Mouse (Mus musculus) MEL (cell line): ENCODE measurements around the gene Psrc1. TPM values are rescaled to one million over a fixed set of nuclear protein-coding genes. Genes with fewer than 3 reads are reported as not detected.

Experiments
- DNase-seq: peaks from one replicate; pipeline ENCODE4 v3.0.0; 2011; ENCODE audit warnings: low read depth, low spot score
- H3K27ac ChIP-seq: 2 replicates; pipeline ENCODE4 v1.5.1; 2012; ENCODE audit warnings: low read depth, mild to moderate bottlenecking, control low read depth, low read length, moderate library complexity; ENCODE audit not compliant: control insufficient read depth
- H3K27me3 ChIP-seq, 2 experiments: fragments of 150-350 bp in 1 of 2; sonication (generic) in 1 of 2; 2 replicates each; pipeline ENCODE4 v1.6.1; 2012; ENCODE audit warnings: low read length in 2 of 2, mild to moderate bottlenecking in 2 of 2, improper control_type of control experiment in 1 of 2, moderate library complexity in 1 of 2; ENCODE audit not compliant: insufficient read depth in 2 of 2, control insufficient read depth in 1 of 2
- H3K36me3 ChIP-seq, 2 experiments: 2 replicates each; pipeline ENCODE4 v1.6.1; 2012 to 2014; ENCODE audit warnings: low read length in 2 of 2, improper control_type of control experiment in 1 of 2, inconsistent platforms in 1 of 2, mild to moderate bottlenecking in 1 of 2; ENCODE audit not compliant: insufficient read depth in 2 of 2, control insufficient read depth in 1 of 2
- H3K4me1 ChIP-seq, 2 experiments: fragments of 150-350 bp in 1 of 2; sonication (generic) in 1 of 2; 2 replicates each; pipeline ENCODE4 v1.6.1; 2012; ENCODE audit warnings: low read length in 2 of 2, improper control_type of control experiment in 1 of 2, mild to moderate bottlenecking in 1 of 2; ENCODE audit not compliant: insufficient read depth in 2 of 2, control insufficient read depth in 1 of 2
- H3K4me3 ChIP-seq, 2 experiments: fragments of 150-350 bp in 1 of 2; sonication (generic) in 1 of 2; 2 replicates each; pipeline ENCODE4 v1.5.1; 2012; ENCODE audit warnings: low read depth in 2 of 2, low read length in 2 of 2, mild to moderate bottlenecking in 2 of 2, moderate library complexity in 2 of 2, control low read depth in 1 of 2, improper control_type of control experiment in 1 of 2; ENCODE audit not compliant: control insufficient read depth in 1 of 2, insufficient read depth in 1 of 2
- H3K79me2 ChIP-seq: 2 replicates; pipeline ENCODE4 v1.6.1; 2012; ENCODE audit warnings: mild to moderate bottlenecking, low read length, moderate library complexity; ENCODE audit not compliant: control insufficient read depth, poor library complexity, insufficient read depth
- H3K9ac ChIP-seq: 2 replicates; pipeline ENCODE4 v1.6.1; 2012; ENCODE audit warnings: low read depth, mild to moderate bottlenecking, control low read depth, low read length, moderate library complexity; ENCODE audit not compliant: control insufficient read depth, poor library complexity, severe bottlenecking
- H3K9me3 ChIP-seq: fragments of 150-350 bp; sonication (generic); replicated peaks from 2 replicates; pipeline ENCODE4 v1.6.1; 2012; ENCODE audit warnings: mild to moderate bottlenecking, low read length, improper control_type of control experiment, moderate library complexity; ENCODE audit not compliant: insufficient read depth
- BHLHE40 ChIP-seq: IDR thresholded peaks from 2 replicates; pipeline ENCODE4 v1.6.1; 2012; ENCODE audit warnings: low read depth, mild to moderate bottlenecking, inconsistent platforms, low read length, improper control_type of control experiment, borderline replicate concordance
- GABPA ChIP-seq: IDR thresholded peaks from 2 replicates; pipeline ENCODE4 v1.6.1; 2012; ENCODE audit warnings: low read depth, mild to moderate bottlenecking, inconsistent platforms, low read length, improper control_type of control experiment, moderate library complexity
- KAT2A ChIP-seq: conservative IDR thresholded peaks from 2 replicates; pipeline ENCODE4 v1.6.1; 2012; ENCODE audit warnings: low read depth, low read length, improper control_type of control experiment, inconsistent platforms
- MAFK ChIP-seq: IDR thresholded peaks from 2 replicates; pipeline ENCODE4 v1.6.1; 2011; ENCODE audit warnings: low read depth, mild to moderate bottlenecking, low read length, improper control_type of control experiment, borderline replicate concordance
- MXI1 ChIP-seq: IDR thresholded peaks from 2 replicates; pipeline ENCODE4 v1.6.1; 2011; ENCODE audit warnings: mild to moderate bottlenecking, low read depth, low read length, improper control_type of control experiment
- MYC ChIP-seq: IDR thresholded peaks from 2 replicates; pipeline ENCODE4 v1.6.1; 2011; ENCODE audit warnings: low read depth, mild to moderate bottlenecking, low read length, improper control_type of control experiment, moderate library complexity
- POLR2AphosphoS2 ChIP-seq: IDR thresholded peaks from 2 replicates; pipeline ENCODE4 v1.6.1; 2011; ENCODE audit warnings: low read length, improper control_type of control experiment
- POLR2AphosphoS5 ChIP-seq: IDR thresholded peaks from 2 replicates; pipeline ENCODE4 v1.6.1; 2012; ENCODE audit warnings: low read depth, borderline replicate concordance, mild to moderate bottlenecking, inconsistent platforms, low read length, moderate library complexity, mixed read lengths
- RAD21 ChIP-seq: IDR thresholded peaks from 2 replicates; pipeline ENCODE4 v1.6.1; 2011; ENCODE audit warnings: mild to moderate bottlenecking, low read depth, low read length, improper control_type of control experiment
- SIN3A ChIP-seq: IDR thresholded peaks from 2 replicates; pipeline ENCODE4 v1.6.1; 2012; ENCODE audit warnings: low read length, improper control_type of control experiment, inconsistent platforms
- SMC3 ChIP-seq: IDR thresholded peaks from 2 replicates; pipeline ENCODE4 v1.6.1; 2011; ENCODE audit warnings: low read depth, low read length, improper control_type of control experiment
- TCF12 ChIP-seq: IDR thresholded peaks from 2 replicates; pipeline ENCODE4 v1.6.1; 2014; ENCODE audit warnings: low read depth, mild to moderate bottlenecking, inconsistent platforms, low read length, improper control_type of control experiment, moderate library complexity
- ZC3H11A ChIP-seq: IDR thresholded peaks from 2 replicates; pipeline ENCODE4 v1.6.1; 2012; ENCODE audit warnings: low read depth, mild to moderate bottlenecking, inconsistent platforms, low read length, improper control_type of control experiment
- ZKSCAN1 ChIP-seq: IDR thresholded peaks from 2 replicates; pipeline ENCODE4 v1.6.1; 2012; ENCODE audit warnings: low read depth, mild to moderate bottlenecking, inconsistent platforms, low read length, improper control_type of control experiment, moderate library complexity
- ZMIZ1 ChIP-seq: IDR thresholded peaks from 2 replicates; pipeline ENCODE4 v1.6.1; 2012; ENCODE audit warnings: low read depth, mild to moderate bottlenecking, inconsistent platforms, low read length, improper control_type of control experiment, moderate library complexity
- ZNF384 ChIP-seq: IDR thresholded peaks from 2 replicates; pipeline ENCODE4 v1.6.1; 2012; ENCODE audit warnings: low read depth, mild to moderate bottlenecking, inconsistent platforms, low read length, improper control_type of control experiment
- polyA plus RNA-seq, 2 experiments: library from polyadenylated mRNA; stranded (reverse) in 1 of 2; unstranded in 1 of 2; fragments of >175 nt in 1 of 2; fragments of >200 nt in 1 of 2; gene quantifications; 2 replicates each; pipeline versions ENCODE4 v1.2.1 to v1.2.4; 2012; ENCODE audit warnings: low replicate concordance in 2 of 2, low read depth in 1 of 2; ENCODE audit not compliant: insufficient read length in 2 of 2, insufficient read depth in 1 of 2, missing spikeins in 1 of 2
- total RNA-seq: library from RNA; depleted of rRNA; stranded (reverse); fragments of 300-350 nt; gene quantifications from 2 replicates; pipeline ENCODE4 v1.2.3, GENCODE M21; 2012

Psrc1 gene
- total and polyA plus RNA-seq, 3 experiments: 14.6 to 37.3 TPM; not detected in 1

DNA sequence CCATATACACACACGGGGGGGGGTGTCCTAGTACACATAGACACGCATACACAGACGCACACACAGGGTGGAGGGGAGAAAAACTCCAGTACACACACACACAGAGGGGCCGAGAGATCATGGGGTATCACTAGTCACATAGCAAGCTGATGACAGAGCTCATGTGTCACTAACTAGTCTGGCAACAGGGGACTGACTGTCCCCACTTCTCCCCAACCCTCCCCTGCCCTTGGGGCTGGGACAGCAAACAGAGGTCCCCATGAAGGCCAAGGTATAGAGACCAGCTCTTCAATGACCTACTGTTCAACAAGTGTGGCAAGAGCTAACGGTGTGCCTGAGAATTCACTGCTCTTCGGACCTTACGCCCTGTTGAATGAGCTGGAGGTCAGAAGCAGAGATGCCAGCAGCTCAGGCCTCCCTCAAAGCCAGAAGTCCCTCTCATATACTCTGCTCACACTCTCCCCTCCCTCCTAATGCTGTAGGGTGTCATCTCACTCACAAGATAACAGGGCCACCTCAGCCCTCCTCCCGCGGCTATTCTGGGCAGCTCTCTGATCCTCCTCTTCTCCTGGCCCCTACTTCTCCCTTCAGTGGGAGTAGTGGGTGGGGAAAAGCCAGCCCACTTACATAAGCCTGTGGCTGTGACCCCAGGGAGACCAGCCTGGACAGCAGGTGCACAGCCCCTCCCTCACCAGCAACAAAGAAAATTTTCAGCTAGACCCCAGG lies 19.2 kb upstream of the Psrc1 start, which contains the start of gene Mybphl:
TSS of gene Mybphl (plus strand) at position 642 of the 726 bp plus-strand sequence.
- peaks cover 10 to 20% of the 10 kb centered on the region in 2 experiments for H3K4me1 ChIP-seq
- H3K36me3 ChIP-seq: peaks cover 0 to 10% of the 10 kb centered on the region in 2 experiments; a peak in 2 of 4 replicates
- H3K9ac ChIP-seq: no peak within 1 kb of the TSS
- H3K4me3 ChIP-seq: no peak within 1 kb of the TSS
- no peak within 1 kb of the TSS for H3K27ac ChIP-seq
- DNase-seq: peak; percentile 8
- H3K27me3 ChIP-seq: no peaks in the 10 kb centered on the region
- no peaks in the 10 kb centered on the region for H3K9me3 ChIP-seq
- no peak for TF ChIP-seq ZNF384
- TF ChIP-seq ZKSCAN1: no peak
- TF ChIP-seq SIN3A: no peak
- no peak for TF ChIP-seq POLR2AphosphoS2
- TF ChIP-seq TCF12: no peak
- TF ChIP-seq MYC: no peak
- TF ChIP-seq ZMIZ1: no peak
- no peak for TF ChIP-seq KAT2A
- no peak for TF ChIP-seq BHLHE40
- no peak for TF ChIP-seq SMC3
- no peak for TF ChIP-seq RAD21
- TF ChIP-seq POLR2AphosphoS5: no peak
- no peaks in the 10 kb centered on the region for H3K79me2 ChIP-seq

DNA sequence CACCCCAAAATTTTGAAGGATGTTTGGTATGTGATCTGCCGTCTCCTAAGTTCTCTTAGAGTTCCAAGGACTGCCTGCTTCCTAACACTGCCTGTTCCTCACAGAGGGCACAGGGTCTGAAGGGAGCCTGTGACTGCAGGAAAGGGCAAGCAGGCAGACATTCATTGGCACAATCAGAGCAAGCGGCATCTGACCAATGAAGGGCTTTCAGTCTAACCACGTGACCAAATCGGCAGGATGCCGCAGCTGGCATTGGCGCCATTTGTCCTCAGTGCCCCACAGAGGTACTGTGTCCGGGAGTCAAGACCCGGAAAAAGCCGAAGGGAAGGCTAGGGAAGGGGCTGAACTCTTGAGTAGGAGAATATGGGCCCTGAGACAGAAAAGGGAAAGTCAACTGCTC lies 16.5 kb upstream of the Psrc1 start:
- H3K4me3 ChIP-seq: no peak overlapping the region
- H3K36me3 ChIP-seq: peaks cover 0 to 10% of the 10 kb centered on the region in 2 experiments; a peak in 2 of 4 replicates
- H3K79me2 ChIP-seq: no peaks in the 10 kb centered on the region
- peaks cover 10 to 21% of the 10 kb centered on the region in 2 experiments for H3K4me1 ChIP-seq
- no peak for TF ChIP-seq ZC3H11A
- no peak for TF ChIP-seq SMC3
- no peaks in the 10 kb centered on the region for H3K27me3 ChIP-seq
- no peak for DNase-seq
- no peak overlapping the region for H3K9ac ChIP-seq
- H3K27ac ChIP-seq: no peak overlapping the region
- no peaks in the 10 kb centered on the region for H3K9me3 ChIP-seq

DNA sequence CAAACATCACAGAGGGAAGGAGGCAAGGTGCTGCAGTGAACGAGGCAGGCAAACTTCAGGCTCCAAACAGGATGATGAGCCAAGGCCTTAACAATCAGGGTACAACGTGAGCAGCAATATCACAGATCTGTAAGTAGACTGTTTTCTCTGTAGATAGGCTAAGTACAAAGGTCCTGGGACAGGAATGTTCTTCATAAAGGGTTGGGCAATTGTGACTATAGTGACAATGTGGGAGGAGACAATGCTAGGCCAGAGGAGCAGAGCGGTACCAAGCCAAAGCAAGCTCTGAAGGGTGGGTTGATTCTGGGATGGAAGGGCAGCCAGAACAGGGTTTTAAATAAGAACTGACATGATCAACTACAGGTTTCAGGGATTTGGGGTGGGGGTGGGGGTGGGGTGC lies 15.8 kb upstream of the Psrc1 start:
- H3K27ac ChIP-seq: no peak overlapping the region
- no peaks in the 10 kb centered on the region for H3K9me3 ChIP-seq
- peaks cover 10 to 21% of the 10 kb centered on the region in 2 experiments for H3K4me1 ChIP-seq
- no peaks in the 10 kb centered on the region for H3K27me3 ChIP-seq
- H3K36me3 ChIP-seq: peaks cover 0 to 10% of the 10 kb centered on the region in 2 experiments; a peak in 2 of 4 replicates
- H3K9ac ChIP-seq: no peak overlapping the region
- no peak for TF ChIP-seq MAFK
- TF ChIP-seq SIN3A: no peak
- no peak for TF ChIP-seq MYC
- no peak for TF ChIP-seq MXI1
- no peak for TF ChIP-seq GABPA
- TF ChIP-seq, all 39 proteins: peak for 0
- Histone ChIP-seq H3K4me3 (no peak overlapping the region), H3K79me2 (no peaks in the 10 kb centered on the region)
- DNase-seq: no peak
